Mouse (Mus musculus) c-Kit-negative CD71-positive TER-119-positive erythroid progenitor cells, embryonic 14.5 days (primary cell): Measurements from ENCODE around the gene Golga5.

Source experiments
- DNase-seq: peaks from one replicate; pipeline ENCODE4 v3.0.0-alpha.2; 2013; ENCODE audit warnings: low read depth, low spot score

The Golga5 gene

GRCm38 (mm10) chr12:102468894-102469764 lies at the start of gene Golga5:
Golga5 (plus strand) TSS chr12:102469135.
- peak; percentile 94 for DNase-seq

- DNase-seq: no peak
These were observed 49.4 kb upstream of the Golga5 start for GRCm38 (mm10) chr12:102419544-102419943.

DNA sequence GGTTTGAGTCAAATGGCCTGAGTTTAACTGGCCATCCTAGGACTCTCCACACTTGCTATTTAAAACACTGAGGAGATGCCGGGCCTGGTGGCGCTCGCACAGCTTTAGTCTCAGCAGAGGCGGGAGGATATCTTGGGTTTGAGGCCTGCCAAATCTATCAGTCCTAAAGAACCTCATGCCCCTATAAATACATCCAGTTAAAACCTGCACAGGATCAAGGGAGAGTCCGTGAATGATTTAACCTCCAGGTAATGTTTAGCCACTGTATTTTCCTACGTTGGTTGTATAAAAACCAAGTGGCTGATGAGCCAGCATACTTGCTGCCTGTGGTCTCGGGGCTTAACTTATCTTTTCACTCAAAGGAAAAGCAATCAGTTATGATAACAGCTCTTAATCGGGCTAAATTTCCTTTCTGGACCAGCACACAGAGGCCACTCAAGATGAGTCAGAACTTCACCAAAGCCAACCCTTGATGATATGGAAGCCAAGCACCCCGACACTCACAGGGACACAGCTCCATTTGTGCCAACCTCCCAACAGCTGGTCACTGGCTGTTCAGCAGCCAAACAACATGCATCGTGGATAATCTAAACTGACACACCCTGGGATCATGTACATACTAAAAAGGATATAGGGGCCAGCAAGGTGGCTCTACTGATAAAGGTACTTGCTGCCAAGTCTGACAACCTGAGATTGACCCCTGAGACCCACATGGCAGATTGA lies 48.6 kb upstream of the Golga5 start:
- peak; percentile 73 for DNase-seq

- DNase-seq: no peak
These were observed 46.9 kb upstream of the Golga5 start for GRCm38 (mm10) chr12:102422065-102422464.

DNA sequence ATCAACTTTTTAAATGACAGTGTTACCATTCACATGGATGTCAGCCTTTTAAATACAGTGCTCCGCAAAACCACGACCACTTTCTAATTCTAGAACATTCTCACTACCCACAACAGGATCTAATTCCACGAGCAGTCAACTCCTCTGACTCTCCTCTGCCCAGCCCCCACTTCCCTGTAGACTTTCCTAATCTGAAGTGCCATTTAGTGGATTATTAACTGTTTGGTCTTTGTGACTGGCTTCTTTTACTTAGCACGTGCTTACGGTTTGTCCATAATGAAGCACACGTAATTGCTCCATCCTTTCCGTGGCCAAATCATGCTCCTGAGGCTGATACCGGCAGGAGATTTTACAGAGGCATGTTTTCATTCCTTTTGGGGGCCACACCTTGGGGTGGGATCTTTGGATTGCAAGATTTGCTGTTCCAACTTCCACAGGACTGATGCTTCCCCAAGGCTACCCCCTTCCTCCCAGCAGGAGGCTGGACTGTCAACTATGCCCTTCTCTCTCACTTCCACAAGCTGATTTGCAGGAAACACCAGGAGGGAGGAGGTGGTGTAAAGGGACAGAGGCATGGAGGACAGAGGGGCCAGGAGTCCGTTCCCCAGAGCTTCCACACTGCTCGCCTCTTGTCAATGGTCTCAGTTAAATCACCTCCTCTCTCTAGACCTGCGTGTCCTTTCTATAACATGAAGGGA lies 46.2 kb upstream of the Golga5 start:
- no peak for DNase-seq

- DNase-seq: no peak
These were observed 45.3 kb upstream of the Golga5 start for GRCm38 (mm10) chr12:102423625-102424024.

GRCm38 (mm10) chr12:102424456-102424855 lies 44.5 kb upstream of the Golga5 start:
- no peak for DNase-seq

GRCm38 (mm10) chr12:102425048-102425578 lies 43.8 kb upstream of the Golga5 start:
- no peak for DNase-seq

GRCm38 (mm10) chr12:102426285-102426684 lies 42.6 kb upstream of the Golga5 start:
- peak; percentile 79 for DNase-seq

GRCm38 (mm10) chr12:102429656-102430055 lies 39.3 kb upstream of the Golga5 start:
- no peak for DNase-seq

GRCm38 (mm10) chr12:102430228-102430627 lies 38.7 kb upstream of the Golga5 start:
- DNase-seq: peak; percentile 56

DNA sequence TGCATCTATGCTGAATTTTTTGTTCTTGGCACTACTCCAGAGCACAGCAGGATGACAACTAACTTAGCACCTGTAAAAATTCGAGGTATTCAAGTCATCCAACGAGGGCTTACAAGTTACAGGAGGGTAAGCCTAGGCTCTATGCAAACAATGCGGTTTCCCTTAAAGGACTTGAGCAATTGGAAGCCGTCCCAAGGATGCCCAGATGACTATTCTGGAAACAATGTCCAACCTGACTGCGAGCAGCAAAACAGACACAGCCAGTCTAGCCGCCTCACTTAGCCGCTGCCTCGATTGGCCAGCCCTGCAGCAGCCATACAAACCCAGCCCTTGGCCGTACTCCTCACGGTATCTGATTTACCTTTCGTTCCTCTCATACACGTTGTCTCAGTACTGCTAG lies 36.7 kb upstream of the Golga5 start:
- no peak for DNase-seq

GRCm38 (mm10) chr12:102434107-102434506 lies 34.8 kb upstream of the Golga5 start:
- DNase-seq: no peak

DNA sequence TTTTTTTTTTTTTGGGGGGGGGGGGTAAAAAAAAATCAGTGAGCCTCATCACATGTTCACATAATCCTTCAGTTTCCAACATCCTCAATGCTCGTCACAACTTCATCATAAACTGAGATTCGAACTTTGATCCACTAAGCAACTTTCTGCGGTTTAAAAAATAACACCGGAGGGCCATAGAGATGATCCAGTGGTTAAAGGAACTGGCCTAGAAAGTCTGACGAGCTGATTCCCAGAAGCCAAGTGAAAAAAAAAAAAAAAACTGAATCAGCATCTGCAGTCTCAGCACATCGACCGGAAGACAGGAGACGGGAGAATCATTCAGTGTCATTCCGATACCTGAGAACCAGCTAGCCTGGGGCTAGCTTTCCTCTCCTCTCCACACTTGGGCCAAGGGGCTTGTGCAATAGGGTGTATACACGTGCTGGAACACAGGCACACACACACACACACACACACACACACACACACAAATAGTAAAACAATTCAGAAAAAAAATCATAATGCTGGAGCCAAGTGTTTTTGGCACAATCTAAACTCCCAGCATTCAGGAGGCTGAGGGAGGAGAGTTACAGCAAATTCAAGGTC lies 31.9 kb upstream of the Golga5 start:
- DNase-seq: no peak

- no peak for DNase-seq
These were observed 31.0 kb upstream of the Golga5 start for GRCm38 (mm10) chr12:102437952-102438351.

DNA sequence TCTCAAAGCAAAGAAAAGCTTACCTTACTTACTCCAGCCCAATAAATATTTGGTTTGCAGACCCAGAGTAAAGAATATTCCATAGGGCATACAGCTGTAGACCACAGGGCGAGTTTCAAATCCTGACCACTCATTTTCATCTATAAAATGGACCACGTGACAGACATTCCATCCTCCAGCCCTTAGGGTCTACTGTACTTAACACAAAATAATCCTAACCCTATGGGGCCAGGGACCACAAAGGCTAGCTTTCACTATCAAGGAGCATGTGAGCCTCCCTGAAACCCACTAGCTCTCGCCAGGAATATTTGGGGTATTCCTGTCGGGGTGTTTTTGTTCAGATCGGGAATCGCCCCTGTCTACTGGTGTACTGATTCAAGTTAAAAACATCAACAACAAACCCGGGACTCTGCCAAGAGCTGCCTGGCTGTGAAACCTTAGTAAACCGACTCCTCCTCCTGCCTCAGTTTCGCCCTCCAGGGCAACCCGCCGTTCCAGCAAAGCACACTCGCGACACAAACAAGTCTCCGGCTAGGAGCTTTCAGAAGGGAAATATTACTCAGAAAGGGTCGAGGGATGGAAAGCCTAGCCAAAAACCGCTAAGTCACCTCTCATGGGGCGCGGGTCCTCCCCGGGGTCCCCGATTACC lies 29.8 kb upstream of the Golga5 start:
- no peak for DNase-seq

- DNase-seq: peak; percentile 92
These were observed 29.3 kb upstream of the Golga5 start, which contains the start of gene Lgmn for GRCm38 (mm10) chr12:102439632-102440023. Lgmn (minus strand) TSS chr12:102439813.

- no peak for DNase-seq
These were observed 28.4 kb upstream of the Golga5 start for GRCm38 (mm10) chr12:102440551-102440950.

GRCm38 (mm10) chr12:102441141-102441540 lies 27.8 kb upstream of the Golga5 start:
- DNase-seq: no peak

DNA sequence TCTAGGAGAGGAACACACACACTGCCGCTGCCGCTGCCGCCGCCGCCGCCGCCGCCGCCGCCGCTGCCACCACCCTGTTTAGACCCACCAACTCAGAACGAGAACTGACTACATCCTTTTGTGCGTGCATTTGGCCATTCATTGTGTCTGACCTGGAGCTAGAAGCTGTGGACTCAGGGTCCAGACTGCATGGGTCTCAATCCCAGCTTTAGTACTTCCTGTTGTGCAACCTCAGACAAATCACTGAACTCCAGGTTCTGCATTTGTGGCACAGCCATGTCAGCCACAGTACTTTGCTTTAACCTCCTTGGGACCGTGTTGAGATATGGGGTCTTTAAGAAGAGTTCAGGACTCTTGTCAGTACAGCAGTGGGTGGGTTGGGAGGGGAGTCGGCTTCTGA lies 26.3 kb upstream of the Golga5 start:
- no peak for DNase-seq

GRCm38 (mm10) chr12:102443676-102444075 lies 25.3 kb upstream of the Golga5 start:
- no peak for DNase-seq
